Mouse (Mus musculus) kidney, adult 2 months (tissue): ENCODE data around the gene Lman2. TPM values are rescaled to one million over a fixed set of nuclear protein-coding genes. Genes with fewer than 3 reads are reported as not detected.

Experiments
- DNase-seq: peaks from one replicate; pipeline ENCODE4 v3.0.0; 2021
- H3K27ac ChIP-seq: fragments of 200-500 bp; 2 replicates; pipeline ENCODE4 v1.5.1; 2012; ENCODE audit warnings: low read depth, low read length, control low read depth, inconsistent platforms; ENCODE audit not compliant: insufficient read depth
- H3K27me3 ChIP-seq: fragments of 200-500 bp; replicated peaks from 2 replicates; pipeline ENCODE4 v1.6.1; 2012; ENCODE audit warnings: mild to moderate bottlenecking, moderate library complexity, low read length, inconsistent platforms; ENCODE audit not compliant: control insufficient read depth, insufficient read depth
- H3K36me3 ChIP-seq: fragments of 200-500 bp; 2 replicates; pipeline ENCODE4 v1.6.1; 2012; ENCODE audit warnings: mild to moderate bottlenecking, moderate library complexity, low read length, inconsistent platforms; ENCODE audit not compliant: control insufficient read depth, insufficient read depth
- H3K4me1 ChIP-seq: fragments of 200-500 bp; 2 replicates; pipeline ENCODE4 v1.6.1; 2011; ENCODE audit warnings: low read length; ENCODE audit not compliant: control insufficient read depth, insufficient read depth
- H3K4me3 ChIP-seq: fragments of 200-500 bp; 2 replicates; pipeline ENCODE4 v1.5.1; 2011; ENCODE audit warnings: mild to moderate bottlenecking, low read depth, low read length, control low read depth; ENCODE audit not compliant: insufficient read depth
- CTCF ChIP-seq: fragments of 200-500 bp; conservative IDR thresholded peaks from 2 replicates; pipeline ENCODE4 v1.5.1; 2011; ENCODE audit warnings: low read depth, mild to moderate bottlenecking, control low read depth, low read length, moderate library complexity, mixed read lengths; ENCODE audit not compliant: insufficient read depth, insufficient read length
- POLR2A ChIP-seq: fragments of 200-500 bp; IDR thresholded peaks from one replicate; pipeline ENCODE4 v1.6.1; 2011; ENCODE audit warnings: low read depth, low read length, control low read depth
- WGBS: fragments of 180-500 bp; shearing (Covaris S2); methylation state at CpG from one replicate; pipeline ENCODE4 v1.1.7; 2018; 5-methylcytosine and 5-hydroxymethylcytosine counted together
- polyA plus RNA-seq: library from polyadenylated mRNA; depleted of rRNA; stranded (reverse); fragments of >200 nt; gene quantifications from 2 replicates; pipeline ENCODE4 v1.2.3, GENCODE M21; 2012

The Lman2 gene
- polyA plus RNA-seq, 1 experiment = 114 TPM

DNA sequence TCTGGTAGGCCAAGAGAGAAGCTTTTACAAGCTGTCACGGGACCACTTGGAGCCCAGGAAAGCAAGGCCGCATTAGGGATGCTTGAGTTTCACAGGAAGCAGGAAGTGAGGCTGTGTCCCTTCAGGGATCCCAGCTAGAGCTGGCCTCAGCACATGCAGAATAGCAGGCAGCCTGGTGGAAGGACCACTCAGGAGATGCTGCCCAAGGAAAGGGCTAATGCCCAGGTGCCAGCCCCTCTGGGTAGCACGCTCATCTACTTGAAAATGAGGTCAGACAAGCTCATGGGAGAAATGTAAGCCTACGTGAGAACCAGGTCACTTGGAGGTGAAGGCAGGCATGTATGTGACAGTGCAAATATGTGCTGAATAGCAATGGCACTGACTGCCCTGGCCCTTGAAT lies 35.4 kb downstream of the Lman2 start:
- Histone ChIP-seq H3K4me1 (peaks cover 16% of the 10 kb centered on the region; the same call in 1 of the 2 replicates), H3K4me3 (no peak overlapping the region), H3K36me3 (no peaks in the 10 kb centered on the region; the same call in 1 of the 2 replicates), H3K27me3 (no peaks in the 10 kb centered on the region), H3K27ac (no peak overlapping the region)
- no peak for DNase-seq
- WGBS = 43% methylated on average over 4 of the region's 4 CpGs
- TF ChIP-seq CTCF = no peak
- no peak for TF ChIP-seq POLR2A

DNA sequence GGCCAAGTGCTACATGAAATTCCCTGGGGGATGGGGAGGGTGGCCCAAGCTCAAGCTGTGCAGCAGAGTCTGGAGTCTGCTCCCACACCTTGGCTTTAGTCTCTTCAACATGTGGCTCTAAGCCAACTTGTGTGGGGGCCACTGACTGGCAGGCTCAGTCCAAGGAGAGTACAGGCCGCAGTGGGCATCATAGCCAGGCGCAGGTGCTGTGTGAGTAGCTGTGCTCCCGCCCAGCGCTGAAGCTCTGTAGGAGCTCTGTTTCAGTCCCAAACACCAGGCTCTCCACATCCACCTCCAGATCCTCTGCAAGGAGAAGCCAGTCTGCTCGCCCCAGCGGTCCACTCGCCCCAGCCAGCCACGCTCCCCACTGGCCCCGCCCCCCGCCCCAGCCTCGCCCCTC lies 37.0 kb downstream of the Lman2 start:
- TF ChIP-seq POLR2A = no peak
- TF ChIP-seq CTCF = no peak
- peaks cover 21% of the 10 kb centered on the region for H3K4me1 ChIP-seq
- no peaks in the 10 kb centered on the region for H3K27me3 ChIP-seq
- WGBS = 71% methylated on average over 11 of the region's 11 CpGs
- H3K27ac ChIP-seq = no peak overlapping the region
- peak; percentile 25 for DNase-seq
- no peaks in the 10 kb centered on the region; the same call in 1 of the 2 replicates for H3K36me3 ChIP-seq
- H3K4me3 ChIP-seq = no peak overlapping the region

DNA sequence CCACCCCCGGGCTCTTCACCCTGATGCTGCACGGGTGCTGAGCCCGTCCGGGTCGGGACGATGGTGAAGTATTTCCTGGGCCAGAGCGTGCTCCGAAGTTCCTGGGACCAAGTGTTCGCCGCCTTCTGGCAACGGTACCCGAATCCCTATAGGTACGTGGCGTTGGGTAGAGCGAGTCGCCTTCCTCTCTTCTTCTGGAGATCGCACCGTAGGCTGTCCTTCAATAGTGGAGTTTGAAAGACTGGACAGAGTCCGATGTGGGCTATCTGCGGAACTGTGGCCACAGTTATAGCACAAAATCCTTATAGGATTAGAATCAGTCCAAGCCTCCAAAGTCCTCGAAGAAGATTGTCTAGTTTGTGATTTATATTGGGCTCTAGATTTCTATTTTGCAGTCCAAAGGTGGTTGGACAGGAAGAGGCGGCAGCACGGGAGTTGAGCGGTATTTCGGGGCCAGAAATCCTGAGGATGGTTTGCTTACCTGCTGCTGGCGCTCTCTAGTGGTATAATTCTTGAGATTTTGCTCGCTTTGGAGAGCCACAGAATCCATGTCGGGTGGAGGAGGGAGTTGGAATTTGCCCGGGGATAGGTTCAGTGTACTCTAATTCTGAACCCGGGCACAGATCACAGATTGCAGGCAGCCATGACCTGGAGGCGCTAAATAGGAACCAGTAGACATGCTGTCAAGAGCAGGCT lies 40.3 kb downstream of the Lman2 start:
- H3K27ac ChIP-seq = peak overlapping the region; percentile 78
- DNase-seq = peak; percentile 92
- peak overlapping the region; percentile 93 for H3K4me3 ChIP-seq
- peaks cover 13% of the 10 kb centered on the region for H3K4me1 ChIP-seq
- no peaks in the 10 kb centered on the region; the same call in 1 of the 2 replicates for H3K36me3 ChIP-seq
- WGBS = under 1% methylated on average over 31 of the region's 31 CpGs
- no peaks in the 10 kb centered on the region for H3K27me3 ChIP-seq
- TF ChIP-seq CTCF (peak; percentile 56), POLR2A (no peak)

DNA sequence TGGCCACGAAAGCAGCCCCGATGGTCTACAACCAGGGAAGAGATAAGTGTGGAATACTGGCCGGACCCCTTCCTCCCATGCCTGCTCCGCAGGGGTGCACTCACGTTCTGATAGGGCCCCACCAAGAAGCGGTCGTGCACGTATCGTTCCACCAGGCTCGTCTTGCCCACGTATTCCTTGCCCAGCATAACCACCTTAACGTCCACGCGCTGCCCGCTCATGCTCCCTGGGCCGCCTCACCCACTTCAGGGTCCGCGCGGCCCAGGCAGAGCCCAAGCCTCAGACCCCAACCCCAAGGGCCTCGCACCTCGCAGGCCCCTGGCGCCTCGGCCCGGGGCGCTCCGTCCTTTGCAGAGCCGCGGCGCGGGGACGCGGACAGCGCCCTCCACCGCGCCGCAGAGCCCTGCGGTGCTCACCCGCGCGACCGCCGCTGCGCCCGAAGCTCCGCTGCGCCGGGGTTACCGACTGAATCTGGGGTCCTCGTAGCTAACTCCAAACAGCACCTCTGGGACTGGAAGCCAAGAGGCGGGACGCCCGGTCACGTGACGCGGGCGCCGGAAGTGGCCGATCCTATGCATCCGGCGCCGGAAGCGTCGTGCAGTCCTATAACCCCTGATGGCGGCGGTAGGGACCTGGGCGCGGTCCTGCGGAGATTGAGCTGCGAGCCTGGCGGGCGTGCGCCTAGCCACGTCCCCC lies 41.0 kb downstream of the Lman2 start, which contains the start of gene Rab24:
Gene Rab24 (minus strand): TSS at position 513 of the 696 bp plus-strand sequence.
- TF ChIP-seq POLR2A (peak; percentile 25), CTCF (no peak)
- peaks cover 13% of the 10 kb centered on the region for H3K4me1 ChIP-seq
- peak within 1 kb of the TSS; percentile 93 for H3K4me3 ChIP-seq
- H3K27me3 ChIP-seq = no peaks in the 10 kb centered on the region
- peak; percentile 94 for DNase-seq
- no peaks in the 10 kb centered on the region; the same call in 1 of the 2 replicates for H3K36me3 ChIP-seq
- WGBS = under 1% methylated on average over 73 of the region's 73 CpGs
- H3K27ac ChIP-seq = peak within 1 kb of the TSS; percentile 78

- Histone ChIP-seq H3K27me3 (no peaks in the 10 kb centered on the region), H3K4me1 (peaks cover 14% of the 10 kb centered on the region), H3K4me3 (peak within 1 kb of the TSS; percentile 93), H3K36me3 (no peaks in the 10 kb centered on the region; the same call in 1 of the 2 replicates), H3K27ac (no peak within 1 kb of the TSS; the same call in 1 of the 2 replicates)
- DNase-seq = peak; percentile 38
- TF ChIP-seq CTCF = no peak
- TF ChIP-seq POLR2A = no peak
- 57% methylated on average over 4 of the region's 4 CpGs for WGBS
These were observed 42.6 kb downstream of the Lman2 start, which contains the start of gene Prelid1 for GRCm38 (mm10) chr13:55319931-55320533. TSS of gene Prelid1 (plus strand) at chr13:55320500.

DNA sequence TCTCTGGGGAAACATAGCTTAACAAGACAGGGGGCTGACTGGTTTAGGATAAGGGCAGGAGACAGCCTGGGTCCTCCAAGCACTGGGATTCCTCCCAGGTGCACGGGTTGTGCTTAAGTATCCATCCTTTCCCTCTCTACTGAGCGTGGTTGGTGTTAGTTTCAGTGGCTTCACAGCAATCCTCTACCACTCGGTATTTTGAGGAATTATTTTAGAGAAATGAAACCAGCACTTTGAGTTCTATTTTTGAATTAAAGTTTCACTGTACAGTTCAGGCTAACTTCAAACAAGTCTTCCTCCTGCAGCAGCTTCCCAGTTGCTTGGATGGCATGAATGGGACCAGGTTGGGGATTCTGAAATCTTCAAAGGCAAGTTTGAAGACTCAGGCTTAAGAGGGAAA lies 44.2 kb downstream of the Lman2 start:
- whole genome bisulfite sequencing = 76% methylated on average over 3 of the region's 3 CpGs
- Histone ChIP-seq H3K36me3 (peaks cover 4% of the 10 kb centered on the region), H3K4me3 (no peak overlapping the region), H3K27me3 (no peaks in the 10 kb centered on the region), H3K4me1 (peaks cover 19% of the 10 kb centered on the region), H3K27ac (no peak overlapping the region)
- no peak for TF ChIP-seq POLR2A
- no peak for DNase-seq

DNA sequence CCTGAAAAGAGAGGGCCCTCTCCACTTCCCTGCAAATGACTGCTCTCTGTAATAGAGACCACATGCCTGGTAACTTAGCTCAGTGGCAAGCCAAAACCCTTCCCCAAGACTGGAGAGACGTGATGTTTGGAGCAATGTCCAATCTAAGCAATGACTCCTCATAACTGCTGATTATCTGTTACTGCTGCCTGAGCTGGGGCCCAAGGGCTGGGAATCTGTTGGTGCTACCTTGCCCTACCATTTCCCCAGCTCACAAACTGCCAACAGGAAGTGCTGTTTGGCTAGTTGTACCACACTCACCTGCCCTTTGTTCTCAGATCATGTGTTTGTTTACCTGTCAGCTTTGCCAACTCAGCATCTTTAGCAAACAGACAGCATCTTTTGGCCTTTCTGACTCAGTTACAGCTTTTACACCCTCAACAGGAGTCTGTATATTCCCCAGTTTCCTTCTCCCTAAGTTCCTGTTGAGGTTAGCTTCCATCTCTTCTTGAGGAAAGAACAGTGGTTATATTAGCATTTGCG lies 47.6 kb downstream of the Lman2 start:
- Histone ChIP-seq H3K27me3 (no peaks in the 10 kb centered on the region), H3K4me1 (peaks cover 8% of the 10 kb centered on the region; the same call in 1 of the 2 replicates), H3K4me3 (no peak overlapping the region), H3K27ac (peak overlapping the region; percentile 0; the same call in 1 of the 2 replicates), H3K36me3 (peaks cover 15% of the 10 kb centered on the region)
- WGBS = 69% methylated on average over 2 of the region's 2 CpGs
- no peak for TF ChIP-seq POLR2A
- TF ChIP-seq CTCF = no peak
- DNase-seq = peak; percentile 40
